11 mouse cellular contexts compared by ENCODE assay signal in the genomic region with DNA sequence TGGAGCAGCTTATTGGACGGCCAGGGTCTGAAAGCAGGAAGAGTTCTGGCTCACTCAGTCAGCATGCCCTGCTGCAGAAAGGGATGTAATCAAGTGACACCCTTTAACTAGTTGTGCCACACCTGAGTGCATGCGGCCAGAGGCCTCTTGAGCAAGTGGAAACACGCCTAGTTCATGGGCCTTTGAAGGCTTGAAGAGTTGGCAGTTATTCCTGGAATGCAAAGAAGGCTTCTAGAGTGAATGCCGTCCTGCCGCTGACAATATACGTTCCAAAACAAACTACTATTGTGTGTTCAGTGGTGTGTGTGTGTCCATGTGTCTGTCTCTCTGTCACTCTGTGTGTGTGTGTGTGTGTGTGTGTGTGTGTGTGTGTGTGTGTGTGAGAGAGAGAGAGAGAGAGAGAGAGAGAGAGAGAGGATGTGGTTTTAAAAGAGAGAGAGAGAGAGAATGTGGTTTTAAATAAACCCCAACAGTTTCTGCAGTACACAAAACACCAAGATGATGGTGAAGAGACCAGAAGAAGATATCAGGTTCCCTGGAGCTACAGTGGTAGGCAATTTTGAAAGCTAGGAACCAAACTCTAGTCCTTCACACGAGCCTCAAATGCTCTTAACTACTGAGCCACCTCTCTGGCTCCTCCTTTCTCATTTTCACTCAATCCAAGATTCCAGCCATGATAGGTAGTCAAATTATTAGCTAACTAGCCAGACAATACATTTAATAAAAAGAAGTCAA. TPM values are rescaled to one million over a fixed set of nuclear protein-coding genes. Genes with fewer than 3 reads are reported as not detected.
DNase-seq lines count a peak whose midpoint lies in the region; ATAC-seq and TF ChIP-seq lines count a peak whose summit lies in the region.
"Had no signal": no experiment of that assay in that cellular context is flagged by ENCODE, and none has a peak within 500 bp of the region (broad histone marks: within the 10 kb centered on the region; RNA-seq: fewer than 3 reads in every experiment).

No protein-coding gene starts in this region.

- no peak for TF ChIP-seq POLR2A in myocyte (IDR thresholded peaks at IDR 0.05; ENCODE audit: insufficient read length, low read depth)

- no peaks in the 10 kb centered on the region for H3K4me1 ChIP-seq in embryonic facial prominence, embryonic 14.5 days (ENCODE audit: control insufficient read depth, insufficient read depth, low read length)
- H3K4me1 ChIP-seq in embryonic facial prominence, embryonic 10.5 days, result 0 out of 2 replicates have a peak, but pooled peaks cover 5% of the 10 kb centered on the region
- H3K4me1 ChIP-seq: limb, embryonic 10.5 days; neural tube, embryonic 15.5 days had no signal

- peaks cover under 1% of the 10 kb centered on the region for H3K9me3 ChIP-seq in embryonic facial prominence, embryonic 14.5 days (ENCODE audit: control insufficient read depth, low read length)
- peaks cover 1% of the 10 kb centered on the region for H3K9me3 ChIP-seq in embryonic facial prominence, embryonic 10.5 days
- H3K9me3 ChIP-seq: limb, embryonic 10.5 days; neural tube, embryonic 15.5 days had no signal

- ATAC-seq in embryonic facial prominence, embryonic 14.5 days (ENCODE audit: low read depth), result 0 out of 2 replicates have a peak, but pooled peaks have one; percentile 13

- peaks cover 2% of the 10 kb centered on the region for H3K36me3 ChIP-seq in embryonic facial prominence, embryonic 14.5 days (ENCODE audit: control insufficient read depth, insufficient read depth, low read length)
- H3K36me3 ChIP-seq in embryonic facial prominence, embryonic 10.5 days (replicated peaks), result peaks cover 22% of the 10 kb centered on the region
- H3K36me3 ChIP-seq in myocyte (ENCODE audit: control insufficient read depth, insufficient read depth), result peaks cover under 1% of the 10 kb centered on the region

- H3K79me2 ChIP-seq in myocyte (ENCODE audit: control insufficient read depth, insufficient read depth), result no peaks in the 10 kb centered on the region

- 77% methylated on average over 7 of the region's 7 CpGs for WGBS in embryonic facial prominence, embryonic 14.5 days
- 85% methylated on average over 7 of the region's 7 CpGs for WGBS in embryonic facial prominence, embryonic 10.5 days

- H3K27me3 ChIP-seq in embryonic facial prominence, embryonic 14.5 days (replicated peaks; ENCODE audit: control insufficient read depth, insufficient read depth, low read length), result no peaks in the 10 kb centered on the region
- H3K27me3 ChIP-seq in embryonic facial prominence, embryonic 10.5 days (replicated peaks; ENCODE audit: low read depth, poor library complexity, severe bottlenecking), result no peaks in the 10 kb centered on the region
- no peaks in the 10 kb centered on the region for H3K27me3 ChIP-seq in myocyte (ENCODE audit: control insufficient read depth, insufficient read depth, insufficient read length)
- H3K27me3 ChIP-seq: neural tube, embryonic 15.5 days had no signal

- H3K4me2 ChIP-seq in embryonic facial prominence, embryonic 14.5 days (ENCODE audit: low read depth, low read length), result no peak overlapping the region
- peak overlapping the region; percentile 46 for H3K4me2 ChIP-seq in myocyte (ENCODE audit: low read depth)
- H3K4me2 ChIP-seq: neural tube, embryonic 15.5 days had no signal

- H3K4me3 ChIP-seq in embryonic facial prominence, embryonic 14.5 days (ENCODE audit: low read depth, low read length), result no peak overlapping the region
- no peak overlapping the region for H3K4me3 ChIP-seq in embryonic facial prominence, embryonic 10.5 days
- H3K4me3 ChIP-seq in myocyte, result no peak overlapping the region
- H3K4me3 ChIP-seq: limb, embryonic 10.5 days; midbrain, embryonic 10.5 days; neural tube, embryonic 15.5 days had no signal

- DNase-seq in embryonic facial prominence, embryonic 14.5 days (ENCODE audit: low spot score), result peak; percentile 55
- no peak for DNase-seq in embryonic facial prominence, embryonic 10.5 days (ENCODE audit: low spot score)
- peak; percentile 30 to 48 for DNase-seq in CD8-positive naive resting alpha-beta T cell, adult 2 months (ENCODE audit: low read depth in 2 of 2, low spot score in 2 of 2)
- peak; percentile 55 to 75 for DNase-seq in lung, adult 18-20 months
- no peak for DNase-seq in cerebellum, postnatal 4 days (ENCODE audit: low spot score in 2 of 2)
- DNase-seq in right cerebral cortex, postnatal 14 days, result no peak
- DNase-seq in embryo, embryonic 10.5 days (ENCODE audit: low spot score), result no peak

- H3K27ac ChIP-seq in embryonic facial prominence, embryonic 14.5 days (replicated peaks; ENCODE audit: low read depth, low read length), result no peak overlapping the region
- H3K27ac ChIP-seq in embryonic facial prominence, embryonic 10.5 days (replicated peaks), result no peak overlapping the region
- H3K27ac ChIP-seq: limb, embryonic 10.5 days; midbrain, embryonic 10.5 days; neural tube, embryonic 15.5 days had no signal

- H3K9ac ChIP-seq in embryonic facial prominence, embryonic 14.5 days (ENCODE audit: low read depth, low read length), result no peak overlapping the region
- H3K9ac ChIP-seq: neural tube, embryonic 15.5 days had no signal

- H3ac ChIP-seq in myocyte (ENCODE audit: control insufficient read depth, insufficient read length), result no peak overlapping the region

TF ChIP-seq in myocyte, 11 proteins besides CTCF, POLR2A, EP300 and RAD21:
- TF ChIP-seq TCF3 (IDR thresholded peaks at IDR 0.05; ENCODE audit: insufficient read length, low read depth), result no peak
- TF ChIP-seq SRF (IDR thresholded peaks at IDR 0.05; ENCODE audit: control insufficient read depth, insufficient read length, low read depth), result no peak
- no peak for TF ChIP-seq REST (IDR thresholded peaks at IDR 0.05; ENCODE audit: insufficient read depth, insufficient read length)
- TF ChIP-seq TCF12 (IDR thresholded peaks at IDR 0.05; ENCODE audit: insufficient read depth, poor library complexity, severe bottlenecking), result no peak

RNA-seq across cellular contexts. Expression of gene 4930453N24Rik, which starts 13.1 kb away (rescaled TPM):
- 27.1 and 27.5 TPM in 2 replicates for polyA plus RNA-seq in embryonic facial prominence, embryonic 14.5 days (2014; fragmentation: Nextera tagmentation; extraction: Ambion mirVana)
- polyA plus RNA-seq in embryonic facial prominence, embryonic 10.5 days (2016; fragmentation: Nextera tagmentation; extraction: Ambion mirVana), result 29.2 and 31.3 TPM in 2 replicates
- 16.3 TPM for polyA plus RNA-seq in myocyte (2012; fragmentation: generic; extraction: Trizol)

Comparison
In these comparisons a context has a peak if more than half of its experiments do, and no peak if none do; other contexts are left out.
1. DNase-seq: peak in embryonic facial prominence, embryonic 14.5 days (single experiment), CD8-positive naive resting alpha-beta T cell, adult 2 months (2 of 2) and lung, adult 18-20 months (2 of 2); none in embryonic facial prominence, embryonic 10.5 days (single experiment), cerebellum, postnatal 4 days (0 of 2), right cerebral cortex, postnatal 14 days (single experiment) and embryo, embryonic 10.5 days (single experiment).